Mouse (Mus musculus): ENCODE data around the gene B430305J03Rik. TPM values are rescaled to one million over a fixed set of nuclear protein-coding genes. Genes with fewer than 3 reads are reported as not detected.

B430305J03Rik gene
- polyA plus RNA-seq, 1 experiment from 2014 or later = not detected

- H3K4me3 ChIP-seq (ENCODE audit: low read depth, low read length) = no peak overlapping the region
- no peaks in the 10 kb centered on the region for H3K36me3 ChIP-seq (ENCODE audit: control insufficient read depth, insufficient read depth, low read length)
- H3K9me3 ChIP-seq (ENCODE audit: control insufficient read depth, low read length) = no peaks in the 10 kb centered on the region
- H3K27ac ChIP-seq (replicated peaks; ENCODE audit: low read depth, low read length) = no peak overlapping the region
- DNase-seq (ENCODE audit: low spot score) (no peak), ATAC-seq (ENCODE audit: insufficient number of reproducible peaks, low FRiP score, low TSS enrichment, low read depth) (no peak)
- no peak overlapping the region for H3K4me2 ChIP-seq (ENCODE audit: low read depth, severe bottlenecking)
- H3K9ac ChIP-seq (ENCODE audit: low read length) = no peak overlapping the region
- no peaks in the 10 kb centered on the region for H3K27me3 ChIP-seq (ENCODE audit: control insufficient read depth, insufficient read depth, low read length)
- H3K4me1 ChIP-seq (ENCODE audit: control insufficient read depth, insufficient read depth, low read length) = no peaks in the 10 kb centered on the region
- 76% methylated on average over 4 of the region's 4 CpGs for WGBS
These were observed 20.6 kb upstream of the B430305J03Rik start for GRCm38 (mm10) chr3:61386368-61386767.

- WGBS = 94% methylated on average over 8 of the region's 8 CpGs
- H3K4me3 ChIP-seq (ENCODE audit: low read depth, low read length) = no peak overlapping the region
- ATAC-seq (ENCODE audit: insufficient number of reproducible peaks, low FRiP score, low TSS enrichment, low read depth) (no peak), DNase-seq (ENCODE audit: low spot score) (no peak)
- no peak overlapping the region for H3K4me2 ChIP-seq (ENCODE audit: low read depth, severe bottlenecking)
- H3K4me1 ChIP-seq (ENCODE audit: control insufficient read depth, insufficient read depth, low read length) = no peaks in the 10 kb centered on the region
- H3K27me3 ChIP-seq (ENCODE audit: control insufficient read depth, insufficient read depth, low read length) = no peaks in the 10 kb centered on the region
- H3K9me3 ChIP-seq (ENCODE audit: control insufficient read depth, low read length) = no peaks in the 10 kb centered on the region
- no peak overlapping the region for H3K27ac ChIP-seq (replicated peaks; ENCODE audit: low read depth, low read length)
- H3K9ac ChIP-seq (ENCODE audit: low read length) = no peak overlapping the region
- H3K36me3 ChIP-seq (ENCODE audit: control insufficient read depth, insufficient read depth, low read length) = no peaks in the 10 kb centered on the region
These were observed 10.2 kb upstream of the B430305J03Rik start for GRCm38 (mm10) chr3:61376001-61376400.

GRCm38 (mm10) chr3:61368446-61368845, 2.7 kb upstream of the B430305J03Rik start:
- WGBS = 90% methylated on average over 1 of the region's 1 CpGs
- no peak overlapping the region for H3K4me2 ChIP-seq (ENCODE audit: low read depth, severe bottlenecking)

GRCm38 (mm10) chr3:61364978-61365778, 573 bp downstream of the B430305J03Rik start:
- Histone ChIP-seq H3K36me3 (ENCODE audit: control insufficient read depth, insufficient read depth, low read length) (no peaks in the 10 kb centered on the region), H3K27ac (replicated peaks; ENCODE audit: low read depth, low read length) (no peak overlapping the region), H3K4me1 (ENCODE audit: control insufficient read depth, insufficient read depth, low read length) (0 out of 2 replicates have a peak, but pooled peaks cover 3% of the 10 kb centered on the region), H3K9me3 (ENCODE audit: control insufficient read depth, low read length) (no peaks in the 10 kb centered on the region), H3K4me3 (ENCODE audit: low read depth, low read length) (peak overlapping the region; percentile 87), H3K4me2 (ENCODE audit: low read depth, severe bottlenecking) (peak overlapping the region; percentile 70), H3K9ac (ENCODE audit: low read length) (peak overlapping the region; percentile 80), H3K27me3 (ENCODE audit: control insufficient read depth, insufficient read depth, low read length) (no peaks in the 10 kb centered on the region)
- DNase-seq (ENCODE audit: low spot score) = peak; percentile 66
- ATAC-seq (ENCODE audit: insufficient number of reproducible peaks, low FRiP score, low TSS enrichment, low read depth) = no peak
- under 1% methylated on average over 68 of the region's 68 CpGs for WGBS

More at GRCm38 (mm10) chr3:61368446-61368845, 2.7 kb upstream of the B430305J03Rik start:
- H3K4me1 ChIP-seq (ENCODE audit: control insufficient read depth, insufficient read depth, low read length) = no peaks in the 10 kb centered on the region
- DNase-seq (ENCODE audit: low spot score) (no peak), ATAC-seq (ENCODE audit: insufficient number of reproducible peaks, low FRiP score, low TSS enrichment, low read depth) (no peak)
- no peak overlapping the region for H3K27ac ChIP-seq (replicated peaks; ENCODE audit: low read depth, low read length)
- no peaks in the 10 kb centered on the region for H3K9me3 ChIP-seq (ENCODE audit: control insufficient read depth, low read length)
- no peaks in the 10 kb centered on the region for H3K36me3 ChIP-seq (ENCODE audit: control insufficient read depth, insufficient read depth, low read length)
- H3K9ac ChIP-seq (ENCODE audit: low read length) = no peak overlapping the region
- no peak overlapping the region for H3K4me3 ChIP-seq (ENCODE audit: low read depth, low read length)
- H3K27me3 ChIP-seq (ENCODE audit: control insufficient read depth, insufficient read depth, low read length) = no peaks in the 10 kb centered on the region

- no peak overlapping the region for H3K27ac ChIP-seq (replicated peaks; ENCODE audit: low read depth, low read length)
- ATAC-seq (ENCODE audit: insufficient number of reproducible peaks, low FRiP score, low TSS enrichment, low read depth) = peak; percentile 19; the same call in 1 of the 2 replicates
- H3K4me3 ChIP-seq (ENCODE audit: low read depth, low read length) = peak overlapping the region; percentile 87
- WGBS = 0% methylated on average over 33 of the region's 33 CpGs
- no peaks in the 10 kb centered on the region for H3K9me3 ChIP-seq (ENCODE audit: control insufficient read depth, low read length)
- H3K4me2 ChIP-seq (ENCODE audit: low read depth, severe bottlenecking) = peak overlapping the region; percentile 70
- H3K9ac ChIP-seq (ENCODE audit: low read length) = peak overlapping the region; percentile 80
- no peaks in the 10 kb centered on the region for H3K27me3 ChIP-seq (ENCODE audit: control insufficient read depth, insufficient read depth, low read length)
- DNase-seq (ENCODE audit: low spot score) = no peak
- no peaks in the 10 kb centered on the region for H3K36me3 ChIP-seq (ENCODE audit: control insufficient read depth, insufficient read depth, low read length)
- 0 out of 2 replicates have a peak, but pooled peaks cover 3% of the 10 kb centered on the region for H3K4me1 ChIP-seq (ENCODE audit: control insufficient read depth, insufficient read depth, low read length)
These were observed 1.1 kb downstream of the B430305J03Rik start for GRCm38 (mm10) chr3:61364661-61364977.

- H3K4me3 ChIP-seq (ENCODE audit: low read depth, low read length) = peak overlapping the region; percentile 87
- H3K9ac ChIP-seq (ENCODE audit: low read length) = peak overlapping the region; percentile 80
- no peak overlapping the region; the same call in 1 of the 2 replicates for H3K27ac ChIP-seq (replicated peaks; ENCODE audit: low read depth, low read length)
- DNase-seq (ENCODE audit: low spot score) = peak; percentile 96
- peak; percentile 91 for ATAC-seq (ENCODE audit: insufficient number of reproducible peaks, low FRiP score, low TSS enrichment, low read depth)
- no peaks in the 10 kb centered on the region for H3K9me3 ChIP-seq (ENCODE audit: control insufficient read depth, low read length)
- H3K36me3 ChIP-seq (ENCODE audit: control insufficient read depth, insufficient read depth, low read length) = no peaks in the 10 kb centered on the region
- no peaks in the 10 kb centered on the region for H3K27me3 ChIP-seq (ENCODE audit: control insufficient read depth, insufficient read depth, low read length)
- 0 out of 2 replicates have a peak, but pooled peaks cover 3% of the 10 kb centered on the region for H3K4me1 ChIP-seq (ENCODE audit: control insufficient read depth, insufficient read depth, low read length)
- under 1% methylated on average over 50 of the region's 51 CpGs for WGBS
- peak overlapping the region; percentile 70 for H3K4me2 ChIP-seq (ENCODE audit: low read depth, severe bottlenecking)
These were observed 1.6 kb downstream of the B430305J03Rik start for GRCm38 (mm10) chr3:61363989-61364660.

GRCm38 (mm10) chr3:61363161-61363988, 2.4 kb downstream of the B430305J03Rik start:
- under 1% methylated on average over 30 of the region's 30 CpGs for WGBS
- peak overlapping the region; percentile 60 for H3K9ac ChIP-seq (ENCODE audit: low read length)
- H3K27me3 ChIP-seq (ENCODE audit: control insufficient read depth, insufficient read depth, low read length) = no peaks in the 10 kb centered on the region
- DNase-seq (ENCODE audit: low spot score) = peak; percentile 92
- peak overlapping the region; percentile 24 for H3K27ac ChIP-seq (replicated peaks; ENCODE audit: low read depth, low read length)
- H3K4me1 ChIP-seq (ENCODE audit: control insufficient read depth, insufficient read depth, low read length) = 0 out of 2 replicates have a peak, but pooled peaks cover 3% of the 10 kb centered on the region
- no peaks in the 10 kb centered on the region for H3K36me3 ChIP-seq (ENCODE audit: control insufficient read depth, insufficient read depth, low read length)
- ATAC-seq (ENCODE audit: insufficient number of reproducible peaks, low FRiP score, low TSS enrichment, low read depth) = peak; percentile 95
- peak overlapping the region; percentile 70 for H3K4me2 ChIP-seq (ENCODE audit: low read depth, severe bottlenecking)
- peak overlapping the region; percentile 87 for H3K4me3 ChIP-seq (ENCODE audit: low read depth, low read length)
- H3K9me3 ChIP-seq (ENCODE audit: control insufficient read depth, low read length) = no peaks in the 10 kb centered on the region

GRCm38 (mm10) chr3:61362821-61363160, 3.0 kb downstream of the B430305J03Rik start:
- Histone ChIP-seq H3K4me1 (ENCODE audit: control insufficient read depth, insufficient read depth, low read length) (0 out of 2 replicates have a peak, but pooled peaks cover 3% of the 10 kb centered on the region), H3K36me3 (ENCODE audit: control insufficient read depth, insufficient read depth, low read length) (no peaks in the 10 kb centered on the region), H3K27me3 (ENCODE audit: control insufficient read depth, insufficient read depth, low read length) (no peaks in the 10 kb centered on the region), H3K9ac (ENCODE audit: low read length) (peak overlapping the region; percentile 60), H3K4me3 (ENCODE audit: low read depth, low read length) (peak overlapping the region; percentile 87), H3K9me3 (ENCODE audit: control insufficient read depth, low read length) (no peaks in the 10 kb centered on the region), H3K27ac (replicated peaks; ENCODE audit: low read depth, low read length) (no peak overlapping the region; the same call in 1 of the 2 replicates), H3K4me2 (ENCODE audit: low read depth, severe bottlenecking) (peak overlapping the region; percentile 66)
- ATAC-seq (ENCODE audit: insufficient number of reproducible peaks, low FRiP score, low TSS enrichment, low read depth) (no peak), DNase-seq (ENCODE audit: low spot score) (no peak)
- 7% methylated on average over 9 of the region's 9 CpGs for WGBS

All from limb, embryonic 11.5 days (tissue).